Mouse (Mus musculus) lung, postnatal 0 days (tissue): Measurements from ENCODE around the gene Safb. TPM values are rescaled to one million over a fixed set of nuclear protein-coding genes. Genes with fewer than 3 reads are reported as not detected.
"Not testable (repeated sequence)": the region's sequence is repeated elsewhere in the genome, so short reads cannot be mapped to it uniquely, and the experiment has no call there.

Source experiments
- ATAC-seq: fragments of 200-750 bp; cut with Nextera tagmentation; 2 replicates; pipeline ENCODE4 v1.8.0; 2017; ENCODE audit warnings: moderate library complexity
- DNase-seq: peaks from one replicate; pipeline ENCODE4 v3.0.0-alpha.2; 2016; ENCODE audit warnings: low spot score
- H3K27ac ChIP-seq: fragments of 300-500 bp; sonication (generic); 2 replicates; pipeline ENCODE4 v1.5.1; 2014; ENCODE audit warnings: antibody characterized with exemption, mild to moderate bottlenecking, low read length, mixed read lengths
- H3K27me3 ChIP-seq: fragments of 300-500 bp; sonication (generic); replicated peaks from 2 replicates; pipeline ENCODE4 v1.6.1; 2014; ENCODE audit warnings: low read length, mixed read lengths; ENCODE audit not compliant: insufficient read depth
- H3K36me3 ChIP-seq: fragments of 300-500 bp; sonication (generic); 2 replicates; pipeline ENCODE4 v1.6.1; 2014; ENCODE audit warnings: low read length, mixed read lengths; ENCODE audit not compliant: insufficient read depth
- H3K4me1 ChIP-seq: fragments of 300-500 bp; sonication (generic); 2 replicates; pipeline ENCODE4 v1.6.1; 2014; ENCODE audit warnings: antibody characterized with exemption, low read depth, low read length, mixed read lengths; ENCODE audit not compliant: insufficient read depth
- H3K4me2 ChIP-seq: fragments of 300-500 bp; sonication (generic); replicated peaks from 2 replicates; pipeline ENCODE4 v1.6.1; 2014; ENCODE audit warnings: low read depth, mild to moderate bottlenecking, low read length, moderate library complexity, mixed read lengths
- H3K4me3 ChIP-seq: fragments of 300-500 bp; sonication (generic); 2 replicates; pipeline ENCODE4 v1.5.1; 2014; ENCODE audit warnings: low read depth, low read length
- H3K9ac ChIP-seq: fragments of 300-500 bp; sonication (generic); replicated peaks from 2 replicates; pipeline ENCODE4 v1.6.1; 2014; ENCODE audit warnings: low read depth, mild to moderate bottlenecking
- H3K9me3 ChIP-seq: fragments of 300-500 bp; sonication (generic); 2 replicates; pipeline ENCODE4 v1.6.1; 2016; ENCODE audit warnings: low read length, mixed read lengths
- CTCF ChIP-seq: IDR thresholded peaks from 2 replicates; pipeline ENCODE4 v1.5.1; 2016; ENCODE audit warnings: antibody characterized with exemption, mild to moderate bottlenecking
- EP300 ChIP-seq: IDR thresholded peaks from 2 replicates; pipeline ENCODE4 v1.6.1; 2016; ENCODE audit warnings: antibody characterized with exemption, mild to moderate bottlenecking, control low read depth
- WGBS: fragments of 180-500 bp; shearing (Covaris S2); extraction: QIAGEN DNeasy Blood & Tissue Kit; methylation state at CpG from one replicate; pipeline ENCODE4 v1.1.7; 2014; 5-methylcytosine and 5-hydroxymethylcytosine counted together
- polyA plus RNA-seq: library from polyadenylated mRNA; unstranded; fragments of >200 nt; fragmentation: Nextera tagmentation; extraction: Ambion mirVana; gene quantifications from 2 replicates; pipeline ENCODE4 v1.2.1, GENCODE M21; 2015

Gene Safb
- polyA plus RNA-seq, 1 experiment from 2014 or later: 43.4 TPM

DNA sequence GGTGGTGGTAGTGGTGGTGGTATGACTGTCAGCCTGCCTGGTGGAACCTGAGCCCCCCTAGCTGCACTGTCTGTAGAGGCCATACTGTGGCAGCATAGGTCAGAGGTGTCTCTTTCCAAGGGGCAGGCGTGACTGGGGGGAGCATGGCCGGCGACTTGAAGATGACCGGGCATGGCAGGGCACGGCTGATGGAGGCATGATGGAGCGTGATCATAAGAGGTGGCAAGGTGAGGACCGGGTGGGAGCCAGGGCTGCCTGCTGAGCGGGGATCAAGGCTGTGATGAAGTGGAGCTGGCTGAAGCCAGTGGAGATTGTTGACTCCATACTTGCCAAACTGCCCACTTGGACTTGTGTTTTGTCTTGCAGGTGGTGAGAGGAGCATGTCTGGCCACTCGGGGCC, 20.8 kb downstream of the Safb start:
- Histone ChIP-seq H3K4me3 (no peak overlapping the region), H3K9ac (no peak overlapping the region), H3K4me2 (no peak overlapping the region), H3K27me3 (no peaks in the 10 kb centered on the region), H3K4me1 (peaks cover 8% of the 10 kb centered on the region), H3K27ac (no peak overlapping the region), H3K36me3 (peaks cover 42% of the 10 kb centered on the region), H3K9me3 (no peaks in the 10 kb centered on the region)
- TF ChIP-seq CTCF (no peak), EP300 (no peak)
- DNase-seq (no peak), ATAC-seq (no peak)
- WGBS: 87% methylated on average over 9 of the region's 9 CpGs

DNA sequence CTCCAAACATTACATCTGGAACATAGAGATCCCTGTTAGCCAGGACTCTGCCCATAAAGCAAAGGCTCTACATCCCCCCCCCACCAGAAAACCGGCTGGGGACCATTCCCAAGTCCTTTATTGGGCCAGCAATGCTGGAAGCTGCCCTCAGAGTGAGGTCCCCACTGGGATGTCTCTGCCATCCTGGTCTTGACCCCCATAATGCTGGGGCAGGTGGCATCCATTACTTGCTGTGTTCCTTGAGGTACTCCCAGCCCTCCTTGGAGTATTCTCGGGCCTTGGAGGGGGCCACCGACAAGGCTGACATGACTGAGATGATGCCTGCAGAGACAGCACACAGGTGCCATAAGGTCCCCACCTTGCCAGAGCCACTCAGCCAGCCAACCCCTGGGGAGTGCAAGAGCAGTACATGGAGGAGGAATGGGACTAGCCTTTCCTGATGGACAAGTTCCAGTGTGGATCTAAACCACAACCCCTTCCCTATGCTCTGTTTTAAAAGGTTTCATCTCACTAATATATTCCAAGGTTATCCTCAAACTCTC, 23.0 kb downstream of the Safb start:
- Histone ChIP-seq H3K27ac (no peak overlapping the region), H3K27me3 (no peaks in the 10 kb centered on the region), H3K9me3 (no peaks in the 10 kb centered on the region), H3K36me3 (peaks cover 30% of the 10 kb centered on the region), H3K4me2 (no peak overlapping the region), H3K4me1 (peaks cover 9% of the 10 kb centered on the region), H3K4me3 (no peak overlapping the region), H3K9ac (no peak overlapping the region)
- DNase-seq (no peak), ATAC-seq (no peak)
- 74% methylated on average over 3 of the region's 3 CpGs for WGBS
- no peak for TF ChIP-seq CTCF
- no peak for TF ChIP-seq EP300

DNA sequence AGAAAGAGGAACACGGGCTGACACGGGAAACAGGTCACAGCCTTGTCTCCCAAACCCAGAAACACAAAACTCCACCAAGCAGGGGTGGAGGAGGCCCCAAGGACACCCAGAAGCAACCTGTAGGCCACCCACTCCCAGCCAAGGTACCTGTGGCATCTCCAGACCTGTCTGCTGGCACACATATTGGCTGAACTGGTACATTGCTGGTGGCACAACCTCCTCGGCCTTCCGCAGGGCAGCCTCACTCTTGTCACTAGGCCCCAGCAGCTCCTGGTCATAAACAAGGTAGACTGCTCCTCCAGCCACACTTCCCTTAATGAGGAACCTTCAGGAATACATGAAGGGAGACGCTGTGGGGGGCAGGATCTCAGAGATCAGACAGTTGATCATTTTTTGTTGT, 24.1 kb downstream of the Safb start:
- Histone ChIP-seq H3K36me3 (peaks cover 19% of the 10 kb centered on the region; the same call in 1 of the 2 replicates), H3K4me1 (peaks cover 9% of the 10 kb centered on the region), H3K27ac (peak overlapping the region; percentile 78), H3K27me3 (no peaks in the 10 kb centered on the region), H3K9me3 (no peaks in the 10 kb centered on the region), H3K4me3 (peak overlapping the region; percentile 65; the same call in 1 of the 2 replicates), H3K9ac (peak overlapping the region; percentile 83), H3K4me2 (peak overlapping the region; percentile 59)
- DNase-seq (no peak), ATAC-seq (no peak)
- 34% methylated on average over 5 of the region's 5 CpGs for WGBS
- TF ChIP-seq EP300: no peak
- no peak for TF ChIP-seq CTCF

DNA sequence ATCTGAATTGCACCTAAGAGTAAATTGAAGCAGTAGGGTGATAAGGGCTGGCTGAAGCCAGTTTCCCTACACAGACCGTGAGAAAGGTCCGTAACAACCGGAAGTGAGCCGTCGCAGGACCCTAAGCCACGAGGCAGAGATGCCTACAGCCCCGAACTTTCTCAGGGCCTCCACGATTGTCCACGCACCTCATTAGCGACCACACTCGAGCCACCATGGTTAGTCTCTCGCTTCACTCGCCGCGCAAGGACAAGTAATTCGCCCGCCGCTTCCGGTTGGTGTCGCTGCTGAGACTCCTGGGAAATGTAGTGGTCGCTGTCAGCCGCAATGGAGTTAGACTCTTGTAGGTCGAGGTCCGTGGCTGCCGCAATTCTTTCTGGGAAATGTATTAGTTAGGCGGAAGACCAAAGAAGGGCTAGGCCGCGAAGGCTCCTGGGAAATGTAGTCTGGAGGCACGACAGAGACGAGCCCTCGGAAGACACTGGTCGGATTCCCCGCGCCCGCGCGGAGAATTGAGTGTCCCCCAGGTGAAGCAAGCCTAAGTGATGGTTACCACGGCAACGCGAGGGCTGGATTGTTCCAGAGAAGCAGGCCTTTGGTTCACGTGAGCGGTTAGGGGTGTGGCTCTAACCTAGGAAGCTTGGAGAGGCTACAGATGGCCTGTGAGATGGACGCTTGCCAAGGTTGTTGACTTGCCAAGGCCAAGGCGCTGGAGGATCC, 25.0 kb downstream of the Safb start, which contains the start of gene 2410015M20Rik:
TSS of gene 2410015M20Rik (minus strand) at position 320 of the 720 bp plus-strand sequence.
- Histone ChIP-seq H3K4me2 (peak within 1 kb of the TSS; percentile 59), H3K9me3 (no peaks in the 10 kb centered on the region), H3K27ac (peak within 1 kb of the TSS; percentile 78), H3K27me3 (no peaks in the 10 kb centered on the region), H3K9ac (peak within 1 kb of the TSS; percentile 83), H3K4me3 (peak within 1 kb of the TSS; percentile 65), H3K36me3 (peaks cover 16% of the 10 kb centered on the region; the same call in 1 of the 2 replicates), H3K4me1 (peaks cover 14% of the 10 kb centered on the region)
- ATAC-seq: peak; percentile 90
- under 1% methylated on average over 44 of the region's 44 CpGs for WGBS
- peak; percentile 99 for DNase-seq
- TF ChIP-seq EP300: no peak; the same call in 1 of the 2 replicates
- TF ChIP-seq CTCF: peak; percentile 84

DNA sequence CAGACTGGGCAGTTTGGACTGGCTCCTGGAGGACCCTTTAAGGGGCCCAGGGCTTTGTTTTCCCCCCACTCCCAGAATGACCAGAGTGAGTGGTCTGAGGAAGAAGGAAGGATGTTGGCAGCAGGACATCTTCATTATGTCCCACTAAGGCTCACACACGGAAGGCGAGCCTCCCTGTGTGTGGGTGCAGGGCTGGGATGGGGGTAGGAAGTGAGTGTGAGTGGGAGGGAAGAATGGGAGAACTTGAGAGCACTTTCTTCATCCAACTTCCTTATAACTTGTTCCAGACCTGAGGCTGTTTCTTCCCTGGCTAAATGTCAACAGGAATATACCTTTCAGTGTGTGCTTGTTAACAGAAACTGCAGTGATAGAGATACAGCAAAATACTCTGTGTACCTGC, 26.7 kb downstream of the Safb start:
- H3K4me2 ChIP-seq: no peak overlapping the region
- no peak overlapping the region for H3K4me3 ChIP-seq
- ATAC-seq (no peak), DNase-seq (peak; percentile 29)
- peaks cover 14% of the 10 kb centered on the region for H3K4me1 ChIP-seq
- H3K9ac ChIP-seq: no peak overlapping the region
- peak overlapping the region; percentile 20; the same call in 1 of the 2 replicates for H3K27ac ChIP-seq
- 70% methylated on average over 2 of the region's 2 CpGs for WGBS
- TF ChIP-seq CTCF: no peak
- no peak for TF ChIP-seq EP300
- H3K27me3 ChIP-seq: no peaks in the 10 kb centered on the region
- no peaks in the 10 kb centered on the region for H3K9me3 ChIP-seq
- peaks cover 8% of the 10 kb centered on the region; the same call in 1 of the 2 replicates for H3K36me3 ChIP-seq

DNA sequence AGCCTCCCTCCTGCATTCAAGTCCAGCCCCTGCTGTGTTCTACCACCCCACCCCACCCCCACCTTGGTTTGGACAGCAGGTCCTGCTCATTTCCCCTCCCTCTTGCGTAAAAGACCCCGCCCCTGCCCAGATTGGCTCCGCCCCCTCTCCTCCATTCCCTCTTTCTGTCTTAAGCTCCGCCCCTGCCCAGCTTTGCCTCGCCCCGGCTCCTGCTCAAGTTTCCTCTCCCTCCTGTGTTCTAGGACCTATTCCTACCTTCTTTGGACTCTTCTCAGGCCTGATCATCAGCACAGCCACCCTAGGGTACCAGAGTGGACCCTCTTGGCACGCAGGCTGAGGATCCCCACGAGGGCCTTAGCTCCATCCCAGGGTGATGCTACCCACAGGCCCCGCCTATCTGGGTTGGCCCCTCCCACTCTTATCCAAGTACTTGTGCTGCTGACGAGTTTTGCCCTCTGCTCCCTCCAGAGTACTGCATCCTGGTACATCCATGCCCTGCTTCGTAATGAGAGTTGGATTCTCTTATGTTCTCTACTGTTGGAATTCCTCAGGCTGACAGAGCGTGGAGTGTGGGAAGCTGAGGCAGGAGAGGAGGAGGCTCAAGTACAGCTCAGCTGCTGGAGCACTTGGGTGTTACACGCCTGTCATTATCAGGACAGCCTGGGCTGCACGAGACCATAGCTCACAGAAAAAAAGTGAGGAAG, 27.4 kb downstream of the Safb start:
- no peak overlapping the region for H3K9ac ChIP-seq
- TF ChIP-seq EP300 (no peak), CTCF (no peak)
- no peaks in the 10 kb centered on the region for H3K27me3 ChIP-seq
- peaks cover 14% of the 10 kb centered on the region for H3K4me1 ChIP-seq
- H3K4me3 ChIP-seq: no peak overlapping the region
- H3K36me3 ChIP-seq: peaks cover 1% of the 10 kb centered on the region; the same call in 1 of the 2 replicates
- no peak overlapping the region for H3K27ac ChIP-seq
- peak; percentile 73 for DNase-seq
- WGBS: 19% methylated on average over 14 of the region's 14 CpGs
- no peak overlapping the region for H3K4me2 ChIP-seq
- peak; percentile 10; the same call in 1 of the 2 replicates for ATAC-seq
- H3K9me3 ChIP-seq: no peaks in the 10 kb centered on the region

DNA sequence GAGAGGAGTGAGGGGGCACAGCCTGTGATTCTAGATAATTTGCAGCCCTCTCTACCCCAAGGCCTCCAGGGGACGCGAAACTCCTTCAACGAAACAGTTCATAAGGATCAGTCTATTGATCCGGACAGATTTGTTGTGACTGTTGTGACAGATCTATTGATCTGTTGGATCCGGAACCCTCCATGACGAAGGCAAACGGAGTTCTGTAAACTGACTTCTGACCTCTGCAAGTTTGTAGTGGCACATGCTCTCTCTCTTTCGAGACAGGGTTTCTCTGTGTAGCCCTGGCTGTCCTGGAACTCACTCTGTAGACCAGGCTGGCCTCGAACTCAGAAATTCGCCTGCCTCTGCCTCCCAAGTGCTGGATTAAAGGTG, 27.9 kb downstream of the Safb start:
- H3K4me1 ChIP-seq: peaks cover 14% of the 10 kb centered on the region
- H3K36me3 ChIP-seq, H3K4me3 ChIP-seq, H3K27ac ChIP-seq, DNase-seq, H3K9ac ChIP-seq, H3K9me3 ChIP-seq, ATAC-seq, H3K4me2 ChIP-seq, H3K27me3 ChIP-seq: not testable (repeated sequence)
- WGBS: 72% methylated on average over 10 of the region's 10 CpGs
